Mouse (Mus musculus): ENCODE results near the gene Taar5.

DNA sequence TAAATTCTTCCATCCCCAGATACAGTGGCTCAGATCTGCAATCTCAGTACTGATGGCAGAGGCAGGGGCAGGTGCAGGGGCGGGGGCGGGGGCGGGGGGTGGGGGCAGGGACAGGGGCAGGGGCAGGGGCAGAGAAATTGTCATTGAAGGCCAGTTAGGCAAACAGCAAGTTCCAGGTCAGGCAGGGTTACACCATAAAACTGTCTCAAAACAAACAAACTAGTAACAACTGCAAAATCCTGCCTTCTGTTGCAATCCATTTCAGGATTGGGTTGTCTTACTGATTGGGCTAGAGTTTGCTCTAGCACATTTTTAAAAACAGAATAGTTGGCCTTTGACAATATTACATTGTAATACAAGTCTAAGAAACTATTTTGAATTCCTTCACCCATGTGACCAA, 48.0 kb upstream of the Taar5 start:
- TF ChIP-seq MYOG (IDR thresholded peaks at IDR 0.05; ENCODE audit: control insufficient read depth, extremely low read depth, insufficient read length): no peak
- TF ChIP-seq CTCF (IDR thresholded peaks at IDR 0.05; ENCODE audit: control insufficient read depth, insufficient read depth, insufficient read length): no peak
- TF ChIP-seq CEBPB (IDR thresholded peaks at IDR 0.05; ENCODE audit: low read depth): no peak
- TF ChIP-seq MAX (IDR thresholded peaks at IDR 0.05): no peak
